Mouse (Mus musculus) cerebellum, adult (tissue): ENCODE measurements around the gene Cd300lg.

ENCODE experiments used
- ATAC-seq: cut with Nextera tagmentation; 2 replicates; pipeline ENCODE4 v1.9.2; 2017; ENCODE audit warnings: mild to moderate bottlenecking, moderate library complexity, mixed read lengths; ENCODE audit not compliant: insufficient number of reproducible peaks, low FRiP score, low TSS enrichment

Cd300lg gene

DNA sequence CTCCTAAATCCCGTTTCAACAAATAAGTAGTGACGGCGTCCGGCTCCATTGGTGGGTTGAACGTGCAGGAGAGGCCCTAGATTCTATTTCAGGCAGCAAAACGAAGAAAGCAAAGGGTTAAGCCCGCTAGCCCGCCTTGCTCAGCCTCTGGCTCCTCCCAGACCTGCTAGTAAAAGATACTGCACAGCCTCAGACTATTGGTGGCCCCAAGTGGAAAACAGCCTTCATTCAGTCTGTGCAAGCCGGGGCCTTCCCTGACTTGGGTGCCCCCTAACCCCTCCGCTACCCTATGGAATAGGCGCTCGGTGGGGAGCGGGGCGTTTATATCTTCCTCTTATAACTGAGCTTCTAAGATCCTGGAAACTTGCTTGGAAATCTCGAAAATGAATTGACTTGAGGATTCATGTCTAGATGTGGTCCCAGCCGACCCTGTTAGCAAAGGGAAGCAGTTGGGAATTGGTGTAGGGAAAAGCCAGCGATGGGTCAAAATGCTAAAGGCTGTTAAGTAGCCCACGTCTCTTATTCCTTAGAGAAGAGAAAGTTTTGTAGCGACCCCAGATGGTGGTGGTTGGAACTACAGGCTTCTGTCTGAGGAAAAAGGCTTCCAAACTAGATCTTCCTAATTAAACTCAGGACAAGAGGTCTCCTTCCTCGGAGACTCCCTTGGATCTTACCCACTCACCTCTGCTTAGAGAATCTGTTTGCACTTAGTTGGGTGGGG is 47.9 kb downstream of the Cd300lg start:
- ATAC-seq = no peak

DNA sequence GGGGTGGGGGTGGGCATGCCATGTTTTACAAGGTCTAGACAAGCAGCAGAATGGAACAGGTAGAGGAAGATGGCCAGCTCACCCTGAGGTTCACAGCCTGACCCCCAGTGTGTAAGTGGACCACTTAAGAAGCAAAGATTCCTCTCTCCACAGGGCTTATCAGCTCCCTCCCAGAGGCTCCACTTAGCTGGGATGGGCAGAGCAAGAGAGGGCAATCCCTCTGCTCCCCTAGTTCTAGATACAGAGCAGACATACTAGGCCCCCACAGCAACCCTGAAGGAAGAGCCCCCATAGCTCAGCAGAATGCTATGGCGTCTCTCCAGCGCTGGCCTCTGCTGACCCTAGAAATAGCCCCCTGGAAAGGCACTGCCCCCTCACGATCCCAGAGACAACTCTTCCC is 54.4 kb downstream of the Cd300lg start:
- no peak for ATAC-seq

DNA sequence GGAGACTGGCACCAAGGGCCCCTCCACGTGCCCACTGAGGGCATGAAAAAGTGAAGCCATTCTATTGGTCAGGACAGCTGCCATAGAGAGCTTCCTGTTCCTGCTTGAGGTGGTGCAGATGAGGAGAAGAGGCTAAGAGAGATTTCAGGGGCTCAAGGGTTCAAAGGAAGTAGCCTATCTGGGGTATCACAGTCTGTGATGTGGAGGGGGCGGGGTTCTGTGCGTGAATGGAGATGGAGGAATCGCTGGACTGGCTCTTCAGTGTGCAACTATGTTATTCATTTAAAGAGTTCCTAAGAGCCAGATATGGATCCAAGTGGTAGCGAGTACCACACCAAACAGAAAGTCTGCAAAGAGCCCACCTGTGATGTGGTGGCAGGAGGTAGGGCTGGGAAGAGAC is 55.1 kb downstream of the Cd300lg start:
- ATAC-seq = no peak

DNA sequence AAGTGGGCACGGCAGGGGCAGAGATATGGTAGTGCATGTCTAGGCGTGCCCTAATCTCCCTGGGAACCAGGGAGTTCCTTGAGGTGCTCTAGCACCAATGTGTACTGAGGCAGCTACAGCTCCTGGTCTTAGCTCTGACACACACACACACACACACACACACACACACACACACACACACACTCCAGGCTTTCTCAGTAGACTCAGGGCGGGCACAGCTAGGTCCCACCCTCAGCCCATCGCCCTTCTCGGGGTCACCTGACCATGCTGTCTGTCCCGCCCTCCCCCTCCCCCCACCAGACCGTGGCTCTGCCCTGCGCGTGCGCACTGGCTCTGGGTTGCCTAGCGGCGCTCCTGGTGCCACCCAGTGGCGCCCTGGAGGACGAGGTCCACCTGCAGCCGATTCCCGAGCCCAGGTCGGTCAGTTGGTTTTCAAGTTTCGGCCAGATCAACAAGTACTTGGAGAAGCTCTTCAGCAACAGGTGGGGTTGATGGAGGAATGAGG is 55.6 kb downstream of the Cd300lg start:
- ATAC-seq = peak; percentile 49; the same call in 1 of the 2 replicates

DNA sequence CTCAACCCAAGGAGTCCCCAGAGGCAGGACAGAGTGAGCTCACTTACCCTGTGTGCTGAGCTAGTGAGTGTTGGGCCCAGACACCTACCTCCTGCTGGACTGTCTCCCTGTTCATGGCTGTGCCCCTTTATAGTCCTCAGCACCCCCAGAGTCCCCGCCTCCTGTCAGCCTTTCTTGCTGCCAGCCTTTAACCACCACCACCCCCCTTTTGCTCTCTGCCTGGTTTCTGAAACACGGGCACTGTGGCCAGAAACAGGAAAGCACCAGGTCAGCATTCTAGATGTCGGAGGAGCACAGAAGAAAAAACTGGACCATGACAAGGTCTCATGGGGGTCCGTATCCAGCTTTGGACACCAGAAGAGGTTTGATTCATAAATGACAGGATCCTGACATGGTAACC is 59.9 kb downstream of the Cd300lg start, which contains the start of gene Ppy:
TSS of gene Ppy (minus strand) at position 101 of the 400 bp plus-strand sequence.
- ATAC-seq = no peak

DNA sequence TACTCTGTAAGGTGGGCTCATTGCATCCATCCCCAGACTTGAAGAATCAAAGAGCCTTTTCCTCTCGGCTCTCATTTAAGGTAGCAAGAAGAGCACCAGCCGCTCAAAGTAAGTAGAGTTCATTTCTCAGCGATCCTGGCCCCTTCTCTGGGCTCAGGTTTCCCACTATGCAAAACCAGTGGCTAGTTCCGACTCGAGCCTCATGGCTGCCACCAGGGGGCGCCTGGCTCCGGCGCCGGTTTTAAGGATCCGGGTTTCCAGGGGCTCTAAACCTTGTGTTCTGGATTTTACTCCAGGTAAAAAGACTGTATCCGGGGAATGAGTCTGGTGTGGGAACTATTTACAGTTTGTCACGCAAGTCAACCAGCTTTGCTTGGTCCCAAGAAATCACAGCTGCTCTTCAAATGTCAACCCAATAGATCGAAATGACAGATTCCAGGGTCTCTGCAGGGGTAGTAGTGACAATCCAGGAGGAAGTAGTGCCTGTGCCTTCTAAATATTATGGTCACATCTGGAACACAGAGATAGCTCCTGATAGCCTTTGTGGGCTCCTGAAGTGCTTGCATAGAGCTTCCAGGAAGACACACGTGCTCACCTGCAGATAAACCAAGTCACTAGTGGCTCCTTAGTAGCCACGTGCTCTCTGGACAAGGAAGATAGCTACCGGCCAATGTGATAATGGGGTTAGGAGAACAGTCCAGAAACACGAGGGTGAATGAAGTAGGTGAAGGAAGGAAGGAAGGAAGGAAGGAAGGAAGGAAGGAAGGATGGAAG is 61.4 kb downstream of the Cd300lg start:
- no peak; the same call in 1 of the 2 replicates for ATAC-seq
